Mouse (Mus musculus) stomach, postnatal 0 days (tissue): ENCODE measurements around the gene Mpped1.

Experiments used
- CTCF ChIP-seq: IDR thresholded peaks from 2 replicates; pipeline ENCODE4 v1.5.1; 2016; ENCODE audit warnings: antibody characterized with exemption, low read depth, mild to moderate bottlenecking, moderate library complexity
- EP300 ChIP-seq: optimal IDR thresholded peaks from 2 replicates; pipeline ENCODE3; 2016; ENCODE audit warnings: antibody characterized with exemption

DNA sequence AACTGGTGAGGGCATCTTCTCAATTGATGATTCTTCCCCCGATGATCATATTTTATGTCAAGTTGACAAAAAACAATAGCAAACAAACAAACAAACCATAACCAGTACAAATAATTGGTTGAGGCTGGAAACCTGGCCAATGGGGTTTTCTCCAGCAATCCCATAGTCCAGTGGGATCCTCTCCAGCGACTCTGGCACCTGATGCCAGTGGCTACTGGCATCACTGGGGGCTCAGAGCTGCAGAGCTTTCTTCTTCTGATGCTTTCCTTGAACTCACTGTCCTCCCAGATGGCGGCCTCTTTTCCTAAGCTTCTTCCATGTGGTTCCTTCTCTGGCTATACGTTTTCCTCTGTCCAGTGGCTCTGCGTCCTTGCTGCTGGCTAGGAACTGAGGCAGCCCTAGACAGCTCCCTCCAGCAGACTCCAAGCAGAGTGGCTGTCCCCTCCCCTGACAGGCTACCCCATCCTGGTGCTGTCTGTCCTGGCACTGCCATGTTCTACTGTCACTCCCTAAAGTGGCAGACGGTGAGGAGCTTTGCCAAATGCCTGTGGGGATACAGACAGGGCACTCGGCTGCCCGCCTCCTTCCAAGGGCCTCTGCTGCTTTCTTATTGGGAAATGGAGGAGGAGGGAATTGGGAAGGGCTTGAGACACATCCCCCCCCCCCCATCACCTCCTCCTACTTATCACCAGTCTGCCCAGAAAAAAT, 7.8 kb upstream of the Mpped1 start:
- TF ChIP-seq CTCF, result no peak
- no peak for TF ChIP-seq EP300
